Mouse (Mus musculus) hindbrain, embryonic 15.5 days (tissue): ENCODE data around the gene Piga. TPM values are rescaled to one million over a fixed set of nuclear protein-coding genes. Genes with fewer than 3 reads are reported as not detected.

Experiments
- ATAC-seq: fragments of 200-750 bp; cut with Nextera tagmentation; 2 replicates; pipeline ENCODE4 v1.8.0; 2017; ENCODE audit warnings: low read depth, moderate number of reproducible peaks, moderate TSS enrichment; ENCODE audit not compliant: low FRiP score
- H3K27ac ChIP-seq: fragments of 300-500 bp; sonication (generic); replicated peaks from 2 replicates; pipeline ENCODE4 v1.5.1; 2015; ENCODE audit warnings: mild to moderate bottlenecking, inconsistent platforms
- H3K27me3 ChIP-seq: fragments of 300-500 bp; sonication (generic); 2 replicates; pipeline ENCODE4 v1.6.1; 2015; ENCODE audit warnings: control low read depth, inconsistent platforms
- H3K36me3 ChIP-seq: fragments of 300-500 bp; sonication (generic); 2 replicates; pipeline ENCODE4 v1.6.1; 2015; ENCODE audit warnings: control low read depth, inconsistent platforms
- H3K4me1 ChIP-seq: fragments of 300-500 bp; sonication (generic); replicated peaks from 2 replicates; pipeline ENCODE4 v1.6.1; 2015; ENCODE audit warnings: control low read depth, inconsistent platforms
- H3K4me2 ChIP-seq: fragments of 300-500 bp; sonication (generic); 2 replicates; pipeline ENCODE4 v1.6.1; 2015; ENCODE audit warnings: moderate library complexity, mild to moderate bottlenecking, inconsistent platforms
- H3K4me3 ChIP-seq: fragments of 300-500 bp; sonication (generic); 2 replicates; pipeline ENCODE4 v1.5.1; 2015; ENCODE audit warnings: mild to moderate bottlenecking, inconsistent platforms
- H3K9ac ChIP-seq: fragments of 300-500 bp; sonication (generic); 2 replicates; pipeline ENCODE4 v1.6.1; 2015; ENCODE audit warnings: inconsistent platforms
- H3K9me3 ChIP-seq: fragments of 300-500 bp; sonication (generic); 2 replicates; pipeline ENCODE4 v1.6.1; 2016; ENCODE audit warnings: control low read depth, inconsistent platforms
- WGBS: fragments of 180-500 bp; shearing (Covaris S2); methylation state at CpG from one replicate; pipeline ENCODE4 v1.1.7; 2015; 5-methylcytosine and 5-hydroxymethylcytosine counted together
- polyA plus RNA-seq: library from polyadenylated mRNA; unstranded; fragments of >200 nt; fragmentation: Nextera tagmentation; extraction: Ambion mirVana; gene quantifications from 2 replicates; pipeline ENCODE4 v1.2.1, GENCODE M21; 2015

The Piga gene
- polyA plus RNA-seq, 1 experiment from 2014 or later, result 5.8 TPM

DNA sequence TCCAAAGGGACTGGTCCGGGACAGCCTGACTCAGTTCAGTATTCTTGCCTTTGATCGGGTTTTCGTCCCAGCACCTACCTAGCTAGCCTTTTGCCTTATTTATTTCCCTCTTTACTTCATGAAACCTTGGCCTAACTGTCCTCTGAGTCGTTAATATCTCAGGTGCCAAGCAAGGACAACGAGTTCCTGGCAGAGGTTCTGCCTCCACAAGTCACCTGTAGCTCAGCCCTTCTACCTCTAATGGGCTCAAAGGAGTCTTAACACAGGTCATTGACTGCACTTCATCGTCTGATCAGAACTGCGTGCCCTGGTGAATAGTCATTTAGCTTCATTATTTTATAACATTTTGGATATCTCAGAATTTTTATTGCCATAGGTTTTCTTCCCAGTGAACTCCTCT, 19.9 kb downstream of the Piga start:
- Histone ChIP-seq H3K4me2 (no peak overlapping the region), H3K4me1 (no peaks in the 10 kb centered on the region), H3K27me3 (0 out of 2 replicates have a peak, but pooled peaks cover 2% of the 10 kb centered on the region), H3K4me3 (no peak overlapping the region), H3K36me3 (no peaks in the 10 kb centered on the region), H3K9ac (no peak overlapping the region), H3K27ac (no peak overlapping the region), H3K9me3 (no peaks in the 10 kb centered on the region)
- WGBS, result 89% methylated on average over 7 of the region's 7 CpGs
- no peak for ATAC-seq

DNA sequence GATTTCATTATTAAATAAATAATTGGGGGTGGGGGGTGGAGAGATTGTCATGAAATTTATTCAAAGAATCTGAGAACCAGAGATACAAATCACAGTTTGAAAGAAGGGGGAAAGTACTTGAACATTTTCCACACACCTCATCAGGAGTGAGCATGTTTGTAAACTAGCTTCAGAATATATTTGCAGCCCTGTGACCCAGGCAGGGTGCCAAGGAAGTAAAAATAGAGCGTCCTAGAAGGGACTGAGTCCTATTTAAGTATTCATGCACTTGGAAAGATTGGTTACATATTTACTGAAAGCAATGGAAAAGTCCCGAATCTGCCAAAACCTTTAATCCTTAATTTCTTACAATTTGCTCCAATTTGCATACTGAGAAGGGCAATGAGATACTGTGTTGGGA, 20.6 kb downstream of the Piga start:
- Histone ChIP-seq H3K27ac (no peak overlapping the region), H3K9ac (no peak overlapping the region)
- 79% methylated on average over 2 of the region's 2 CpGs for WGBS

DNA sequence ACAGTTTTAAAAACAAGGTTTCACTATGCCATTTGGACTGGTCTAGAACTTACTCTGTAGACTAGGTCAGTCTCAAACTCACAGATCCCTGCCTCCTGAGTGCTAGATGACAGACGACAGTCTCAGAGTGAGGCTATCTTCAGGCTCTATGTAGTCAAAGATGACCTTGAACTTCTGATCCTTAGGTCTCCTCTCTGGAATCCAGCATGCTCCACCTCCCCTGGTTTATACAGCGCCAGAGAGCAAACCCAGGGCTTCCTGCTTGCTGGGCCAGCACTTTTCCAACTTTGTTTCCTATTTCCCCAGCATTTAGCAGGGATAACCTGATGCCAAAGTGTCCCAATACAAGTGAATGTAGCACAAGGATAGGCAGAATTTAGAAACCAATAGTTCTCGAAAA, 21.1 kb downstream of the Piga start:
- 0 out of 2 replicates have a peak, but pooled peaks cover 2% of the 10 kb centered on the region for H3K27me3 ChIP-seq
- no peak overlapping the region for H3K4me3 ChIP-seq
- H3K27ac ChIP-seq, result no peak overlapping the region
- H3K9ac ChIP-seq, result no peak overlapping the region
- WGBS, result 75% methylated on average over 3 of the region's 3 CpGs
- no peak for ATAC-seq
- H3K9me3 ChIP-seq, result no peaks in the 10 kb centered on the region
- H3K4me1 ChIP-seq, result no peaks in the 10 kb centered on the region
- H3K36me3 ChIP-seq, result no peaks in the 10 kb centered on the region
- H3K4me2 ChIP-seq, result no peak overlapping the region

More for the DNA sequence above, 20.6 kb downstream of the Piga start:
- Histone ChIP-seq H3K27me3 (0 out of 2 replicates have a peak, but pooled peaks cover 2% of the 10 kb centered on the region), H3K9me3 (no peaks in the 10 kb centered on the region), H3K36me3 (no peaks in the 10 kb centered on the region), H3K4me2 (no peak overlapping the region), H3K4me3 (no peak overlapping the region), H3K4me1 (no peaks in the 10 kb centered on the region)
- ATAC-seq, result no peak

DNA sequence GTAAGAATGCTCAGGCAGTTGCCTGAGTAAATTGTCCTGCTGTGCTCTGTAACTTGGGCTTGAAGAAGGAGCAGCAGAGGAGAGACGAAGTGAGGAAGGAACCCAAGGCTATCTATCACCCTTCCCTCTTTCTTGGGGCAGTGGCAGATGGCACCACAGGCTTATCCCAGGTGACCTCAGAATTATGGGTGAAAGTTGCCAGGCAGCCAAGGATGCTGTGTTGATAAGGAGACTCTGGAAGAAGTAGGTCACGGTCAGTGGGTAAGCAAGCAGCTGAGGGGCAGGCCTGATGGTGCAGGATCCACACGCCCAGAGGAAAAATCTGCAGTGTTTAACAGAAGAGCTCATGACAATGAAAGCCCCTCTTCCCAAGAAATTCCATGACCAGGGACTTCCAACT, 21.7 kb downstream of the Piga start:
- Histone ChIP-seq H3K36me3 (no peaks in the 10 kb centered on the region), H3K27ac (no peak overlapping the region), H3K4me2 (no peak overlapping the region), H3K4me3 (no peak overlapping the region), H3K27me3 (0 out of 2 replicates have a peak, but pooled peaks cover 2% of the 10 kb centered on the region), H3K9me3 (no peaks in the 10 kb centered on the region), H3K9ac (no peak overlapping the region), H3K4me1 (no peaks in the 10 kb centered on the region)
- ATAC-seq, result no peak
- 80% methylated on average over 3 of the region's 3 CpGs for WGBS

DNA sequence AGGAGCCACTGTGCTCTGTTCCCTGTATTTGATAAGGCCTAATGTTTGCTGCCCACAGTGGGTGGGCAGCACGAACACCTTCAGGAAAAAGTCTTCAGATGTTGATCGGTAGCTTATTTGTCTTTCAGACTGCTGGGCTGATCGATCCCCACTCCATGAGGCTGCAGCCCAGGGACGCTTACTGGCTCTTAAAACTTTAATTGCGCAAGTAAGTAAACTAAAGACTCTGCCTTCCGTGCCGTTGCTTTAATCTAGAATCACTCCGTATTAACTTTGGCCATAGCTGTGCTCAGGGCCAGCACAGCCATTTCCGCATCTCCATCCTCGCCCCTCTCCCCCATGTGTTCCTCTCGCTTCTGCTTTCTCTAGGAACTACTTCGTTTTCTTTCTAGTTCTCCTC, 26.0 kb downstream of the Piga start:
- H3K36me3 ChIP-seq, result no peaks in the 10 kb centered on the region
- no peaks in the 10 kb centered on the region for H3K4me1 ChIP-seq
- no peak overlapping the region for H3K27ac ChIP-seq
- WGBS, result 92% methylated on average over 12 of the region's 12 CpGs
- H3K9ac ChIP-seq, result no peak overlapping the region
- H3K9me3 ChIP-seq, result no peaks in the 10 kb centered on the region
- H3K4me2 ChIP-seq, result no peak overlapping the region
- no peak overlapping the region for H3K4me3 ChIP-seq
- ATAC-seq, result no peak
- H3K27me3 ChIP-seq, result 0 out of 2 replicates have a peak, but pooled peaks cover 2% of the 10 kb centered on the region

DNA sequence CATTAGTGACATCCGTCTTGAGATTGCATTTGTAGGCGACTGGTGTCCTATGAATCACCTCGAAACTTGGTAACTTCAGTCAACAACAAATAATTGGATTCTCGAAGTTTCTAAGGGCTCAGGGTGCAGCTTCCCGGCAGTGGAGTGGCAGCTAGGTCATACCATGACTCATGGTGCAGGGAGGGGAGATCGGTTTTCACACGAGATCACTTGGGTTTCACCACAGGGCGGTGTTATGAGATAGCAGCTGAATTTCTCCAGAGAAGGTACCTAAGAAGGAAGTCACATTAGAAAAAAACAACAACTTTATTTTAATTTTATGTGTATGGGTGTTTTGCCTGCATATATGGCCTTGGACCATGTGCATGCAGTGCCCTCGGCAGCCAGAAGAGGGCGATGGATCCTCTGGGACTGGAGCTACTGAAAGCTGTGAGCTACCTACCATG, 26.5 kb downstream of the Piga start:
- ATAC-seq, result no peak
- 84% methylated on average over 10 of the region's 10 CpGs for WGBS

DNA sequence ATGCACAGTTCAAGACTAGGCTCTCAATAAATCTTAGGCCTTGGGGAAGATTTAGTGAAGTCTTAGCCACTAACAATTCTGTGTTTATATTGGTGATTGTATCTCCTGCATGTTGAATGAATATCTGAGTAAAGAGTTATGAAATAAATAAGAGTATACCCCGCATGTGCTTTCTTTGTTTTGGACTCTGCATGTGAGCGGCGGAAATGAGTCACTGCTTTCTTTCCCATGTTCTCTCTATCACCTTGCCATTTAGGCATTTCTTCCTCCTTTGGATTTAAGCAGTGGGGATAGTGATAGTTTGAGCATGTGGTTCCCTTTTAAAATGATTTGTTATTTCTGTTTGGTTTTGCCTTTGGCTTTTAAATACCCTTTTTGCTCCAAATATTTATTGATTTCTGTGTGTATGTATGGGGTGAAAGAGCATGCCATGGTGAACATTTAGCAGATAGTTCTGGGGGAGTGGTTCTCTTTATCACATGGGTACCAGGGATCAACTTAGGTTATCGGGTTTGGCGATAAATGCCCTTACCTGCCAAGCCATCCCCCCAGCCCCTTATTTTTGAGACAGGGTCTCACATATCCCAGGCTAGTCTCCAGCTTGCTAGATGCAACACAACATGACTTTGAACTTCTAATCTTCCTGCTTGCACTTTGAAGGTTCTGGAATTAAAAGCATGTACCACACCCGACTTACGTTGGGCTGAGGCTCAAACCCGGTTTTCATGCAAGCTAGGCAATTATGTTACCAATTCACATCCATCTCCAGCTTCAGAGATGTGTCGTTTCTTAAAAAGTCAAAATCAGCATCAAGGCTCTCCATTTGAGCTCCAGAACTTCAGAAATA, 27.5 kb downstream of the Piga start:
- Histone ChIP-seq H3K27me3 (0 out of 2 replicates have a peak, but pooled peaks cover 2% of the 10 kb centered on the region), H3K4me1 (no peaks in the 10 kb centered on the region), H3K36me3 (no peaks in the 10 kb centered on the region), H3K9me3 (no peaks in the 10 kb centered on the region), H3K4me3 (no peak overlapping the region), H3K27ac (no peak overlapping the region), H3K9ac (no peak overlapping the region), H3K4me2 (no peak overlapping the region)
- 90% methylated on average over 9 of the region's 9 CpGs for WGBS
- ATAC-seq, result no peak

More for the DNA sequence above, 26.5 kb downstream of the Piga start:
- no peak overlapping the region for H3K9ac ChIP-seq
- H3K27ac ChIP-seq, result no peak overlapping the region
- no peaks in the 10 kb centered on the region for H3K9me3 ChIP-seq
- H3K4me2 ChIP-seq, result no peak overlapping the region
- H3K36me3 ChIP-seq, result no peaks in the 10 kb centered on the region
- 0 out of 2 replicates have a peak, but pooled peaks cover 2% of the 10 kb centered on the region for H3K27me3 ChIP-seq
- H3K4me3 ChIP-seq, result no peak overlapping the region
- no peaks in the 10 kb centered on the region for H3K4me1 ChIP-seq

DNA sequence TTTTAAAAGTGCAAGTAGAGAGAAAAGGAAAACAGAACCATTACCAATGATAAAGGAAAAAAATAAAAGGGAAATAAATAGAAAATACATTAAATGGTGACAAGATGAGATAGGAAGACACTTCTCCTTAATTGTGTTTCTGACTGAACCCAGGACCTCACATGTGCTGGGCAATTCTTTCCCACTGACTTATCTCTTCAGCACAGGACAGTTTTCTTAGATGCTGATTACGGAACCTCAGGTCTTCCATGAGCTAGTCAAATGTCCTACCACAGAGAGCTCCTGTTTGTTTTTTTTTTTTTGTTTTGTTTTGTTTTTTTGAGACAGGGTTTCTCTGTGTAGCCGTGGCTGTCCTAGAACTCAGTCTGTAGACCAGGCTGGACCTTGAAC, 28.1 kb downstream of the Piga start:
- Histone ChIP-seq H3K36me3 (no peaks in the 10 kb centered on the region), H3K9ac (no peak overlapping the region), H3K27me3 (0 out of 2 replicates have a peak, but pooled peaks cover 2% of the 10 kb centered on the region), H3K4me1 (no peaks in the 10 kb centered on the region), H3K4me2 (no peak overlapping the region), H3K9me3 (no peaks in the 10 kb centered on the region), H3K27ac (no peak overlapping the region), H3K4me3 (no peak overlapping the region)
- no peak for ATAC-seq
- 95% methylated on average over 2 of the region's 2 CpGs for WGBS

DNA sequence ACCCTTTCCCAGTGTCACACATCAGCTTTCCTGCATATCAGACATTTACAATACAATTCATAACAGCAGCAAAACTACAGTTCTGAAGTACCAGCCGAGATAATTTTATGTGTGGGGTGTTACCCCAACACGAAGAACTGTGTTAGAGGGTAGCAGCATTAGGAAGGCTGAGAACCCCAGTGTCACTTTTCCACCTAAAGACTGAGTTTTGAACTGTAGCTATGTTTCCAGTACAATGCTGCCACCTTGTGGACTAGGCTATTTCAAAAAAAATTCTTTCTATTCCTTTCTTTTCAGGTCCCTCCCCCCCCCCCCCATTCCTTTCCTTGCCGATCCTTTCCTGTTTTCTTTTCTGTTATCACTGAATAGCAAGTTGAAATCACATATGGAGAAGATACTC, 29.6 kb downstream of the Piga start:
- 46% methylated on average over 3 of the region's 3 CpGs for WGBS
- no peak for ATAC-seq
- Histone ChIP-seq H3K27ac (no peak overlapping the region), H3K4me1 (no peaks in the 10 kb centered on the region), H3K36me3 (no peaks in the 10 kb centered on the region), H3K9me3 (no peaks in the 10 kb centered on the region), H3K4me2 (no peak overlapping the region), H3K9ac (no peak overlapping the region), H3K4me3 (no peak overlapping the region), H3K27me3 (no peaks in the 10 kb centered on the region)

DNA sequence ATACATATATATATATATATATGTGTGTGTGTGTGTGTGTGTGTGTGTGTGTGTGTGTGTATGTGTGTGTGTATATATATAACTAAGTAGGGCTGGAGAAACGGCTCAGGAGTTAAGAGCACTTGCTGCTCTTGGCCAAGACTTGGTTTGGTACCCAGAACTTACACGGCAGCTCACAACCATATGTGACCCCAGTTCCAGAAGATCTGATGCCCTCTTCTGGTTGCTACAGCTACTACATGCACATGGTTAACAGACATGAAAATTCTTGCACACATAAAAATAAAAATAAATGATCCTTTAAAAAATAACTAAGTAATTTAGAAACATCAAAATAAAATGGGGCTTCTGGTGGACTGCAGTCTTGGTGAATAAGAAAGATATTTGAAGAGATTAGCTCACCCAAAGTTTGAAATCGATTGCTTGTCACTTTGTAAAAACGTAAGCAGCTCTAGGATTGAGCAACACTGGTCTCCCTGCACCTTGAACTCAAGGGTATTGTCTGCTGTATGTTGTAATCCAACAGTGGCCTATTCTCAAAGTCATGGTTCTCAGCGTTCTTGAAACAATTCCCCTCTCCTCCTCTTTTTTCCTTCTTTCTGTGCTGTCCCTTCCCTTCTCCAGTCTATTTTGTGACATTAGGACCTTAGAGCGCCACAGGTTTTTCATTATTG, 39.8 kb downstream of the Piga start:
- WGBS, result 79% methylated on average over 6 of the region's 6 CpGs

More for the DNA sequence above, 39.8 kb downstream of the Piga start:
- no peak for ATAC-seq
- no peaks in the 10 kb centered on the region for H3K36me3 ChIP-seq
- H3K27me3 ChIP-seq, result no peaks in the 10 kb centered on the region
- no peak overlapping the region for H3K9ac ChIP-seq
- no peak overlapping the region for H3K27ac ChIP-seq
- no peaks in the 10 kb centered on the region for H3K9me3 ChIP-seq
- H3K4me2 ChIP-seq, result no peak overlapping the region
- no peaks in the 10 kb centered on the region for H3K4me1 ChIP-seq
- H3K4me3 ChIP-seq, result no peak overlapping the region
